Mouse (Mus musculus) fat pad, adult 2 months (tissue): ENCODE data around the gene Vmn2r31.
"Not testable (repeated sequence)": the region's sequence is repeated elsewhere in the genome, so short reads cannot be mapped to it uniquely, and the experiment has no call there.

Experiments used
- DNase-seq: peaks from one replicate; pipeline ENCODE4 v3.0.0-alpha.2; 2011; ENCODE audit warnings: low read depth, low spot score; ENCODE audit errors: extremely low read depth

The Vmn2r31 gene

DNA sequence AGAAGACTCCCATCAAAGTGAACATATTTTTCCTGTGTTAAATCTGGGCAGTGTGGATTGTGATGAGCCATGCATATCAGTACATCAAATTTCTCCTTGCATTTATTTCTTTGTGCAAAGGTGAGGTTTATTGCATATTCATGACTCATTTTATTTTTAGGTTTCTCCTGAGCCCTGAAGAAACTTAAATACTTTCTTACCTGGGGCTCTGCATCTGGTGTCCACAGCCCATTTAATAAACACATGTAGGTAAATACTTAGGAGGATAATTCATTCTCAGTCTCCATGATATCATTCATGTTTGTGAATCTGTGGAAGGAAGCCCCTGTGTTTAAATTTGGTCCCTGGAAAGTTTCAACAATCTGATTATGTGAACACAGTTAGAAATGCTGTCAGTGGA lies at the start of gene Vmn2r31:
TSS of gene Vmn2r31 (minus strand) at position 101 of the 400 bp plus-strand sequence.
- not testable (repeated sequence) for DNase-seq

DNA sequence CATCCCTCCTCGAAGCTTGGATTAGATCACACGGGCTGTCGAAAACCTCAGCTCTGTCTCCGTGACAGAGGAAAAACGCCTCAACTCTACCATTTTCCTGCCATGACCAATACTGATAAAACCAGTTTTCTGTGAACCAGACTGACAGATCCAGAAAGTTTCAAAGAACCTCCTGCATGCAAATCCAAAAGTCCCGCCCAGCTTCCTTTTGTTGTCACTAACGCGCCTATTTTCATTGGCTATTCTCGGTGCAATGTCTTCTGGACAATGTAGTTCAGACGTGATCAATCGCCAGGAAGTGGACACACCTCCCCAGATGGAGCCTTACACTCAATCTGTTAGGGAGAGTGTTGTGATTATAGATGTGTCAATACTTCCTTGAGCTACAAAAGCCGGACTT lies 25.1 kb downstream of the Vmn2r31 start, which contains the start of gene Gm45783:
TSS of gene Gm45783 (minus strand) at position 143 of the 400 bp plus-strand sequence.
- DNase-seq: not testable (repeated sequence)

DNA sequence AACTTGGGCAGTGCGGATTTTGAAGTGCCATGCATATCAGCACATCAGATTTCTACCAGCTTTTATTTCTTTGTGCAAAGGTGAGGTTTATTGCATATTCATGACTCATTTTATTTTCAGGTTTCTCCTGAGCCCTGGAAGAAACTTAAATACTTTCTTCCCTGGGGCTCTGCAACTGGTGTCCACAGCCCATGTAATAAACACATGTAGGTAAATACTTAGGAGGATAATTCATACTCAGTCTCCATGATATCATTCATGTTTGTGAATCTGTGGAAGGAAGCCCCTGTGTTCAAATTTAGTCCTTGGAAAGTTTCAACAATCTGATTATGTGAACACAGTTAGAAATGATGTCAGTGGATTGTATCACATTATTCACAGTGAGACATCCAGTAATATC lies 62.0 kb downstream of the Vmn2r31 start, which contains the start of gene Vmn2r30:
TSS of gene Vmn2r30 (minus strand) at position 101 of the 400 bp plus-strand sequence.
- DNase-seq: not testable (repeated sequence)
